Comparison of ENCODE assay signal across 26 mouse cellular contexts in genomic region chrX:105346420-105346819, GRCm38 (mm10).
A peak's percentile ranks its signal among the peaks of the same experiment; 100 is the strongest.
DNase-seq lines count a peak whose midpoint lies in the region; ATAC-seq lines count a peak whose summit lies in the region.
"Had no signal": no experiment of that assay in that cellular context is flagged by ENCODE, and none has a peak within 500 bp of the region (broad histone marks: within the 10 kb centered on the region; RNA-seq: fewer than 3 reads in every experiment).

No protein-coding gene starts in this region.

- peak; percentile 57; the same call in 1 of the 2 replicates for ATAC-seq in limb, embryonic 13.5 days (ENCODE audit: low FRiP score, low read depth)
- ATAC-seq: activated CD4-positive, CD25-positive, alpha-beta regulatory T cell, adult 4 months; CD4-positive, CD25-positive, alpha-beta regulatory T cell, adult 4 months; forebrain, embryonic 14.5 days; forebrain, embryonic 16.5 days; Patski had no signal

- WGBS in limb, embryonic 13.5 days = 50% methylated on average over 3 of the region's 3 CpGs
- WGBS in limb, embryonic 10.5 days = 73% methylated on average over 3 of the region's 3 CpGs

- no peaks in the 10 kb centered on the region for H3K9me3 ChIP-seq in limb, embryonic 13.5 days
- no peaks in the 10 kb centered on the region for H3K9me3 ChIP-seq in limb, embryonic 10.5 days (replicated peaks)
- H3K9me3 ChIP-seq: embryonic facial prominence, embryonic 12.5 days; embryonic facial prominence, embryonic 15.5 days; forebrain, embryonic 10.5 days; forebrain, embryonic 12.5 days; G1E had no signal

- H3K4me2 ChIP-seq in limb, embryonic 13.5 days (replicated peaks) = no peak overlapping the region
- H3K4me2 ChIP-seq: embryonic facial prominence, embryonic 12.5 days; embryonic facial prominence, embryonic 15.5 days; forebrain, embryonic 12.5 days had no signal

- H3K4me3 ChIP-seq in limb, embryonic 13.5 days = no peak overlapping the region
- H3K4me3 ChIP-seq in limb, embryonic 10.5 days = no peak overlapping the region
- H3K4me3 ChIP-seq: embryonic facial prominence, embryonic 12.5 days; embryonic facial prominence, embryonic 15.5 days; erythroblast, embryonic 14.5 days; forebrain, embryonic 10.5 days; forebrain, embryonic 12.5 days had no signal

- H3K27me3 ChIP-seq in limb, embryonic 13.5 days = peaks cover 23% of the 10 kb centered on the region; the same call in 1 of the 2 replicates
- H3K27me3 ChIP-seq in limb, embryonic 10.5 days (ENCODE audit: low read depth, poor library complexity, severe bottlenecking) = peaks cover 94% of the 10 kb centered on the region
- H3K27me3 ChIP-seq: CH12.LX; embryonic facial prominence, embryonic 12.5 days had no signal

- DNase-seq in embryo, embryonic 10.5 days (ENCODE audit: low spot score) = peak; percentile 1
- DNase-seq in embryo, embryonic 10 days (ENCODE audit: low spot score) = no peak
- no peak for DNase-seq in limb, embryonic 10.5 days (ENCODE audit: low spot score)
- DNase-seq in left cerebral cortex, postnatal 36 days (ENCODE audit: low spot score in 2 of 2) = no peak
- DNase-seq: adrenal gland, adult 8-10 months; adrenal gland, postnatal 14 days; adrenal gland, postnatal 36 days; B cell, adult 2 months; cerebellum, adult 11-12 months; cerebellum, adult 2 months; cerebellum, adult 9-10 months; cerebellum, postnatal 10 days; cerebellum, postnatal 25 days had no signal

- intact Hi-C loops in left cerebral cortex, postnatal 36 days (cut with DNase I) = no loop called here

- no peaks in the 10 kb centered on the region for H3K4me1 ChIP-seq in limb, embryonic 13.5 days
- H3K4me1 ChIP-seq in limb, embryonic 10.5 days = no peaks in the 10 kb centered on the region
- H3K4me1 ChIP-seq: embryonic facial prominence, embryonic 12.5 days; embryonic facial prominence, embryonic 15.5 days; forebrain, embryonic 10.5 days; forebrain, embryonic 12.5 days had no signal

- H3K9ac ChIP-seq in limb, embryonic 13.5 days = no peak overlapping the region
- H3K9ac ChIP-seq: embryonic facial prominence, embryonic 12.5 days; embryonic facial prominence, embryonic 15.5 days; forebrain, embryonic 12.5 days had no signal

- no peaks in the 10 kb centered on the region for H3K36me3 ChIP-seq in limb, embryonic 13.5 days
- H3K36me3 ChIP-seq in limb, embryonic 10.5 days = no peaks in the 10 kb centered on the region
- H3K36me3 ChIP-seq: embryonic facial prominence, embryonic 12.5 days; embryonic facial prominence, embryonic 15.5 days; G1E had no signal

- no peak overlapping the region for H3K27ac ChIP-seq in limb, embryonic 13.5 days
- no peak overlapping the region for H3K27ac ChIP-seq in limb, embryonic 10.5 days
- H3K27ac ChIP-seq: embryonic facial prominence, embryonic 12.5 days; embryonic facial prominence, embryonic 15.5 days; forebrain, embryonic 10.5 days; forebrain, embryonic 12.5 days had no signal
